Mouse (Mus musculus): Measurements from ENCODE around the gene Sptbn1.

The Sptbn1 gene

DNA sequence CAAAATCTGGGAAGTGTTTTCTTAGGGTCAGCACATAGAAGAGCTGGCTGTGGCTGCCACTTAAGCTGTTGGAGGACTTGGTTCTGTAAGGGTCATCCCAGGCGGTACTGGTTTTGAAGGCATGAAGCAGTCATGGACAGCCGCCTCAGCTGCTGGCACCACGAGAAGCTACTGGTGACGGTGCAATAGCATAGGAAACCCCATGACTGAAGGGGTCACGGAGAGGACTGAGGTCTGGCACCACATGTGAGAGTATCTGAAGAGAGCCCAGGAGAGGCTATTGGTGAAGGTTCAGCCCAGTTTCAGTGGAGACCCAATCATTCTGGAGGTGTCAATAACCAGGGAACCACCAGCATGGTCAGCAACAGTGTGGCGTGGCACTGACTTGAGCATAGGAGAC is 135.4 kb downstream of the Sptbn1 start:
- no peak for DNase-seq (ENCODE audit: low spot score in 2 of 2)

DNA sequence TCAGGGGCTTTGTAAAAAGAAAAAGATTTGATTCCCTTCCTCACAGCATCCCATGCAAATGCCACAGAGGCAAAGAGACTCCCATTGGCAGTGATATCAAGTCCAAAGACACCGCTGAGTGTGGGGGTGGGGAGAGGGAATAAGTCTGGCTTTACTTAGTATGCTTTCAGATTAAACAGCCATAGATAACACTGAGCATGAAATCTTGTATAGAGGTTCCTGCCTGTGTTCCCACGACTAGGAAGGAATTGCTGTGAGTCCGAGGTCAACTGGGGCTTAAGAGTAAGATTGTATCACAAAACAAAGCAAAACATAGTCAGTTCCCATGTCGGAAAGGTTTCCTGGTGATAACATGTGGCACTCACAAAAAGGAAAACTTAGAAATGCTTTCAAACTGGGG is 136.3 kb downstream of the Sptbn1 start:
- no peak for DNase-seq (ENCODE audit: low spot score in 2 of 2)

DNA sequence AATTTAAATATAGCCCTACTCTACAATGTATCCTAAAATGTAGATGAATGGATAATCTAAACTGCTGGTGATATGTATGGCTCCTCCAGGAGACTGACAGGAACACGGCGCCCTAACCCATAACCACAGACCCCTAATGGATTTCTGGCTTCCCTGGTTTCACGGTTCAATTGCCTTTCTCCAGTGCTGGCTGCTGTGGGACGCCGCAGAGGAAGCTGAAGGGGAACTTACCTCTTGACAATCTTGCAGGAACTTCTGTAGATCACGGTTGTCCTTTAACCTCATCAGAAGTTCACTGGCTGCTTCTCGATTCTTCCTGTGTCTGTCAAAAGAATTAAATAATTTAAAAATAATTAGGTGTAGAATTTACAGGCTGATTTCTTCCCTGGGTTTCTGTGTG is 138.6 kb downstream of the Sptbn1 start:
- DNase-seq (ENCODE audit: low spot score in 2 of 2): no peak

DNA sequence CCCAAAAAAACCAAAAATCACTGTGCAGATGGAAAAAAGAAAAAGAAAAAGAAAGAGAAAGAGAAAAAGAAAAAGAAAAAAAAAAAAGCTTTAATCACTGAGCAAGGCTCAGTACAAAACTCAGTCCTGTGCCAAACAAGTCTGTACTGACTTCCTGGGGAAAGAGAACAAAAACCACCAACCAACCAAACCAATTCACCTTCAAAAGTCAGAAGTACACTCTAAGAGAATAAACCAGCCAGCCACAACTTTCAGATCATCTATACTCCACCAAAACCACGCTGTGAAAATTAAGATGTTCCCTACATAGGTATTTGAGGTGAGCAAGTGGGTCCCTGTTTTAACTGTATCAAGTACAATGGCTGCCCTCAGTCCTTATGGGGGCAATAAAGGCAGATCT is 141.1 kb downstream of the Sptbn1 start:
- DNase-seq (ENCODE audit: low spot score in 2 of 2): no peak

DNA sequence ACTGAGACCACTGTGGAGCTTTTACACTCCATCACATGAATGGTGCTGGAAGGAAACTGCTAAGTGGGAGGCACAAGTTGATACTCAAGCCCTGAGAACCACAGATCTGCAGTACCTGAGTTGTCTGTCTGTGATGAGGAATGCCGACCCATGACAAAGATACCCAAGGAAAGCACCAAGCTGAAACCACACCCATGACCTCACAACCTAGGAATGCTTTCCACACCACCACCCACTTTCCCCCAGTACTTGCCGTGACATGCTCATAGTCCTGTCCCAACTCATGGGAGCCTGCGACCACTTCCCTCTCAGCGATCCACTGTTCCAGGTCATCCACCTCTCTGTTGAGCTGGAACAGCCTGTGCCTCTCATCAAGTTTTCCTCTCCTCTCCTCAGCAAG is 149.9 kb downstream of the Sptbn1 start:
- DNase-seq (ENCODE audit: low spot score in 2 of 2): no peak

DNA sequence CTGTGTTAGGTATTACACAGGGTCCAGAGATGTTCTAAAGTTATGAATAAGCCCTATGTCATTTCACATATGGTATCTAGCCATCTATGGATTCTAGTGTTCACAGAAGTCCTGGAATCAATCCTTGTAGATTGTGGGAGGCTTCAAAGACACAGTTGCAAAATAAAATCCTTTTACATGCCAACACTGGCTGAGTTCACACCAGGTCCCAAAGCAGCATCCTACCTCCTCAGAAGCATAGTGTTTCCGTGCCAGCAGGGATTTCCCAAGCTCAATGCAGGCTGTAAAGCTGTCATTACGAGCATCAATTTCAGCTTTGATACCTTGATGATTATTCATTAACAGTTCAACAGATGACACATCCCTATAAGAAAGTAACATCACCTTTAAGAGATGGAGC is 154.3 kb downstream of the Sptbn1 start:
- DNase-seq (ENCODE audit: low spot score in 2 of 2): no peak

DNA sequence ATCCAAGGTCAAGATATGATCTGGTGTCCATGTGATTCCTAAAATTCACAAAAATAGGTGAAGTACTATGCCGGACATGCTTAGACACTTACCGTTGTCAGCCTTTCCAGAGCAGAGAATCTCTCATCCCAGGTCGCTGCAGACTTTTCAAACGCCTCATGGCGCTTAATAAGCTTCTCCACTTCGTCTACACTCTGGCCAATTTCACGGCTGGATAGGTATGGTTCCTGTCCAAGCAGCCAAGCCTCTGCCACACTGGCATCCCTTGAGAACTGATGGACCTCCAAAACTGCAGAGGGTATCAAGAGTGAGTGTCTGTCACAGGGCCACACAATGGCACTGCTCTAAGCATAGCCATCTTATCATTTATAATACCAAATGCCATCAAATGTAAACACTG is 157.3 kb downstream of the Sptbn1 start:
- DNase-seq (ENCODE audit: low spot score in 2 of 2): no peak

DNA sequence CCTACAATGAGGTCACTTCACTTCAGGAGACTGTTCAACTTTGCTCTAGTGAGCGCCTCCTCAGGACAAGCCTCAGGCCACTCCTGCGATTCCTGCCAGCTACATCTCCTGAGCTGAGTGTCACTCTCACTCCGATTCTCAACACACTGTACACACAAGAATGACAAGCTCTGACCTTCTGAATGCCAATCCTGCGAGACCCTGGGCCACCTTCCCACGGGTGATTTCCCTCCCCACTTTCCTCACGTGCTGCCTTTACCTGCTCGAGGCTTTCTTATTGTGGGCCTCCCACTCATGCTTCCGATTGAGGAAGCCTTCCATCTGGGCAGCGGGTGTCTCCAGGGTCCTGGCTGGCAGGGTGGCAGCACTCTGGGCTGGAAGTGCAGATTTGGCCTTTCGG is 163.8 kb downstream of the Sptbn1 start:
- no peak for DNase-seq (ENCODE audit: low spot score in 2 of 2)

DNA sequence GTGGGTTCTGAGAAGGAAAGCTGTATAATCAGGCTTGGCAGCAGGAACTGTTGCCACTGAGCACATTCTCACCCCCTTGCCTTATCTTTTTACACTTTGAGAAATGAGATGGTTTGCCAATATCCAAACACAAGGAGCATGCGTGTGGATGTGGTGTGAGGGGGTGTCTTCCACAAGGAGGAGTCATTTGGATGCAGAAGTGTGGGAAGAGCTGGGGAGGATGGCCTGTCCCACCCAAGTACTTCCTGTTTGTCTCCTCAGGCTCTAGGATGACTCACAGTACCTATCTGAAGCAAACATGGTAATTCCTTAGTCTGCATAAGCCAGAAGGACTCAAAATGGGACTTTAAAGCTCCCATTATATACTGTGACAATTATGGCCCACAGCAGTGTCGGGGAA is 165.4 kb downstream of the Sptbn1 start:
- DNase-seq (ENCODE audit: low spot score in 2 of 2): no peak

DNA sequence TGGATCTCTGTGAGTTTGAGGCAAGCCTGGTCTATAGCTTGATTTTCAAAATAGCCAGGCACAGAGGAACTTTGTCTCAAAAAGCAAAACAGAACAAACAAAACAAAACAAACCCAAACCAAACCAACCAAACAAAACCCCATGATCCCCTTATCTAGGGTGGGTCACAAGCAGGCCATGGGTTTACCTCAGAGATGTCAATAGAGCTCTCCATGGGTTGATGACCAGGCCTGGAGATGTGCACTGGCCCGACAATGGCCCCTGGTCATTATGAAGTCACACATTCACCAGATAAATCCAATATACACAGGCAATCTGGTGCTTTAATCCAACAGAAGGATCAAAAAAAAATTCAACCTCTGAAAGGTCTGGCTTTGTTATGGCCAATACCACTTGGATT is 166.2 kb downstream of the Sptbn1 start:
- DNase-seq (ENCODE audit: low spot score in 2 of 2): no peak

DNA sequence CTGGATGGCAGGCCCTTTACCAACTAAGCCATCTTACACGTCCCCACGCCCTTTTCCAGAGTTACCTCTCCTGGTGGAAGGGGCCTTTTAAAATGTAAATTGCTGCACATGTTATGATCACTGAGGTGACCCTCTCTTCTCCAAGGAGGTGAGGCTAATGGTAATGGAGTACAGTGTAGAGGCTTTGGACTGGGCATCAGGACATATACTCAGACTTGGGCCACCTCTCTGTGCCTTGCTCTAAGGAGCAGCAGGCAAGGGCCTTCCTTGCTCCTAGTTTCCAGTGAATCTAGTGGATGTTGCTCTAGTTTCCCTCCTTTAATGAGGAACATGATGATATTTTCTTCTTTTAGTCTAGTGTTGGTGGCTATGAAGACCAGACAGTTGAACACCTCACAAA is 166.8 kb downstream of the Sptbn1 start:
- DNase-seq (ENCODE audit: low spot score in 2 of 2): no peak

DNA sequence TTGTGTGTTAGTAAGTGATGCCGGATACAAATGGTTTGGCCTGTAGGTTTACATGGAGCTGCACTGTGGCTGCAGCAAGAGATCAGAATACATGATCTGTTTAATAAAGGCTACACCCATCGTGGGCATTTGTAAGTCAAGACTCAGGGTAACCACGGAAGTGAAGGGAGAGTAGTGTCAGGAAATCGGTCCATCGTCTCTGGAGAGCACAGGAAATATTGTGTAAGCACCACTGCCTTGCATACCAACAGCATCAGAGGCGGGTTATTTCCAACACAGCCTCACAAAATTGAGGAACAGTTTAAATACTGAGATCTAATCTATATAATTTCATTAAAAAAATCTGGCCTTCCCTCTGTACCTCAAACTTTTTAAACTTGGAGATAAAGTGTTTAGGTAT is 168.1 kb downstream of the Sptbn1 start:
- DNase-seq (ENCODE audit: low spot score in 2 of 2): no peak

DNA sequence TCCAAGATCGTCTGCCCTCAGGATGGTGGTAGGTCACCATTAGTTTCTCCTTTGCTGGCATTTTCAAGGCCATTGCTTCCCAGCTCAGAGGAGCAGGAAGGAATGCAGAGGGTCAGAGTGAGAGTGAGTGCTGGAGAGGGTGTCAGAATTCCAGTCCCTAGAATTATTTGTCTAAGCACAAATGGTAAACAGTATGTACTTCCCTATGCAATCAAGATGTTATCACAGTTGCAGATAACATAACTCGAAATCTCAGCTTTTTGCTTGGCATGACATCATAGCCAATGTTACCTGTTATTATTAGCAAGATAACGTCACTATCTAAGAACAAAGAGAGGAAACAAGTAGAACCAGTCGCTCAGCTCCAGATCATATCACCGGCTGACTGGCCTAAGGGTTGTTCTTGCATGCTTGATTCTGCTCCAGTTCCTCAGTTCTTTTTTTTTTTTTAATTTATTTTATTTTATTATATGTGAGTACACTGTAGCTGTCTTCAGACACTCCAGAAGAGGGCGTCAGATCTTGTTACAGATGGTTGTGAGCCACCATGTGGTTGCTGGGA is 172.7 kb downstream of the Sptbn1 start:
- DNase-seq (ENCODE audit: low spot score in 2 of 2): no peak

DNA sequence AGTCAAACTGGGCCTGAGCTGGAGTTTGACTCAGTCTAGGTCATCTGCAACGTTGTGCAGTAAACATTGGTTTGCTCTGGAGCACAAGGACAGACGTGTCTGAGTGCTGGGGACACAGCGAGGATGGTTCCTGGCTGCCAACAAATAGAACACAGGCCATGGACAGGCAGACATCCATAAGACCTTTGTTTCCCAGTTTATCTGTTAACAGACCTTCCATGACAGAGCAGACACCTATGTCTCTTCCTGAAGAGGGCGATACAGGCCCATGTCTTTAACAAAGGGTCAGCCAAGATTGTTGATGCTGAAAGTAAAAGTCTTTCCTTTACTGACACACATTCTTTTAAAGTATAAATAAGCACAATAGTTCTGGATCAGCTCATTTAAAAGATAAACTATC is 176.1 kb downstream of the Sptbn1 start:
- no peak for DNase-seq (ENCODE audit: low spot score in 2 of 2)

DNA sequence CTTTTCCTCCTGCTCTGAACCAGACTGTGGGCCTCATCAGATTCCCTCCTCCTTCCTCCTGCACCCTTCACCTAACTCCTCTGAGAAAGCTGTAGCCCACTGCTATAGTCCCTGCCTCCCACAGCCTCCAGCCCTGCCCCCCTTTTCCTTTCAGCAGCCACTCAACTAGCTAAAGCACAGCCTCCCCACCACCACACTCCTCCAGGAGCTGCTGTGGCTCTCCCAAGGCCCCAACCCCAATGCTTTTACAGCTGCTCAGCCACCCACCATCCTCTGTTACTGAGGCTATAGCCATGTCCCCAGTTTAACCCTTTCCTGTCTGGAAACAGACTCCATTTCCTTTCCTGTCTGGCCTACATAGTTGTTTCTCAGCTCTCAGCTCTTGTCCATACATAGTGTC is 182.9 kb downstream of the Sptbn1 start:
- no peak for DNase-seq (ENCODE audit: low spot score in 2 of 2)

DNA sequence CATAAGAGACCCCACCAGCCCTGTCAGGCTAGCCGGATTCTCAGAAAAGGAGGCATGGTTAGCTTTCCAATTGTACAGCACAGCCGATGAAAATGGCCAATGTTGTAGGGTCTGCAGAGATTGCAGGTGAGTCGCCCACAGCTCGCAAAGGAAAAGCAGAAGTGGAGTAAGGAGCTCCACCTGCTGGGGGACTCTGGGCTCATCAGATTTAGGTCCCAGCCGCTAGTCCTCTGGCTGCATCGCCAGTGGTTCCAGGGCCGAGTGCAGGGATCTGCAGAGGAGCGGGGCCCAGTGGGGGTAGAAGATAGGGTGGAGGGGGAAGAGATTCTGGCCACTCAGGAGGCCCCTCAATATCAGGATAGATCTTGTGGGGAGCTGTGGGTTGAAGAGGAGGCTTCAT is 210.7 kb downstream of the Sptbn1 start:
- DNase-seq (ENCODE audit: low spot score in 2 of 2): no peak

All from spleen, postnatal 14 days (tissue).